22 mouse cellular contexts compared by ENCODE assay signal in genomic region chr7:90210947-90211346, GRCm38 (mm10). TPM values are rescaled to one million over a fixed set of nuclear protein-coding genes. Genes with fewer than 3 reads are reported as not detected.
"Had no signal": no experiment of that assay in that cellular context is flagged by ENCODE, and none has a peak within 500 bp of the region (broad histone marks: within the 10 kb centered on the region; RNA-seq: fewer than 3 reads in every experiment).

No protein-coding gene starts in this region.

- H3K4me1 ChIP-seq: lung, embryonic 15.5 days; midbrain, embryonic 15.5 days; neural tube, embryonic 12.5 days; stomach, embryonic 15.5 days had no signal

- ATAC-seq: midbrain, embryonic 15.5 days had no signal

- H3K27ac ChIP-seq: left cerebral cortex, adult 2 months; lung, embryonic 15.5 days; macrophage; midbrain, embryonic 15.5 days; neural tube, embryonic 12.5 days; stomach, embryonic 15.5 days had no signal

- H3K9me3 ChIP-seq: lung, embryonic 15.5 days; megakaryocyte, embryonic 14.5 days; midbrain, embryonic 15.5 days; neural tube, embryonic 12.5 days; stomach, embryonic 15.5 days had no signal

- H3K4me2 ChIP-seq: lung, embryonic 15.5 days; midbrain, embryonic 11.5 days; midbrain, embryonic 15.5 days; neural tube, embryonic 12.5 days; stomach, embryonic 15.5 days had no signal

- H3K4me3 ChIP-seq: left cerebral cortex, adult 2 months; lung, embryonic 15.5 days; megakaryocyte, embryonic 14.5 days; midbrain, embryonic 15.5 days; neural tube, embryonic 12.5 days; stomach, embryonic 15.5 days had no signal

- H3K9ac ChIP-seq: lung, embryonic 15.5 days; midbrain, embryonic 15.5 days; neural tube, embryonic 12.5 days; stomach, embryonic 15.5 days had no signal

- H3K27me3 ChIP-seq: lung, embryonic 15.5 days; megakaryocyte, embryonic 14.5 days; midbrain, embryonic 15.5 days; neural tube, embryonic 12.5 days; stomach, embryonic 15.5 days had no signal

- DNase-seq: kidney, adult 11 months; kidney, adult 9 months; kidney, postnatal 14 days; lung, postnatal 14 days; right cerebral cortex, postnatal 4 days; spleen, adult 18-20 months; thymus, postnatal 4 days had no signal

RNA-seq across cellular contexts. Expression of gene Ccdc83, which starts 54.6 kb away (rescaled TPM):
- total RNA-seq: layer of hippocampus, postnatal 25 days; left cerebral cortex, adult 2 months; left cerebral cortex, postnatal 14 days; liver, adult 2 months; monocyte, adult 5-6 weeks; neutrophil, adult 5-6 weeks had no signal
- polyA plus RNA-seq: large intestine, adult 2 months; limb, embryonic 11.5 days; liver, adult 2 months; lung, embryonic 15.5 days; macrophage; midbrain, embryonic 15.5 days; neural tube, embryonic 12.5 days; stomach, embryonic 15.5 days had no signal
